Mouse (Mus musculus): Measurements from ENCODE around the gene Cib2.

Gene Cib2

DNA sequence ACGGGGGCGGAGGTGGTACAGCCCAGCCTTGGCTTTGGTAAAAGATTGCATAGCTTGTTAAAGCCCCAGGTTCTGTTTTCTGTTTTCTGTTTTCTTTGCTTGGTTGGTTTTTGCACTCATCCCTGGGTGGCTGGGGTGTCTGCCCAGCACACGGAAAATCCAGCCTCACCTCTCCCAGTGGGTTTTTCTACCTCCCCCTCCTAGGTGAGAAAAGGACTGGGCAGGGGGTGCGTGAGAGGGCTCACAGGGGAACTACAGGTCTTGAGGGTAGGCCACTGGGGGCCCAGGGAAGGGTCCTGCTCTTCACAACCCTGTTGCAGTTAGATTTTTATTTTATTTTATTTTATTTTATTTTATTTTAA, 15.1 kb downstream of the Cib2 start:
- DNase-seq (ENCODE audit: low spot score) = no peak

DNA sequence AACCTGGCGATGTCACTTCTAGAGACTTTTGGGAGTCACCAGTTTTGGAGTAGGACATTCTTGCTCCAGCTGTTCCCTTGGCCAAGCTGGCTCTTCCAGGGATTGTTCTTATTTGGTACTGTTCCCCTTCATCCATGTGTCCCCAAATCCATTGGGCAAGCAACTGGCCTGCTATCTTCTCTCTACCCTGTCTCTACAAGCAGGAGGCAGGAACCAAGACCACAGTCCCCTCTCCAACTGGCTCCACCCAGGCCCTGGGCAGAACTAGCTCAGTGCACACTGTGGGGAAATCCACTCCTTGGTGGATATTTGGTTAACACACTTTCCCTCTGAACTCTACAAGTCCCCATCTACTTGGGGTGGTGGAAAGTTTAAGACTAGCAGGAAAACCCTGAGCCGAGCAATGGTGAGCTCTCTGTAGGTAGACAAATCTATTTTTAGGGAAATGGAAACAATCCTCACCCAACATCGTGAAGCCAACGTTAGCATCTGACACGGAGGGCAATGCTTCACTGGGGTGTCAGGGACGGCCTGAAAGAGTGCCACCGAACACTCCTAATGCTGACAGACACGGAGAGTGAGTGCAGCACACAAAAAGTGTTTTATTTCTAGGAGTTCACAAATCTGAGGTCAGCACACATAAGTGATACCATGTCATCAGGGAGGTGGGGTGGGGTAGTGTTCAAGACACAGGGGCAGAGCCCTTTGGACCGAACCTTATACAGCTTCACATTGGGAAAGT, 15.6 kb downstream of the Cib2 start:
- no peak for DNase-seq (ENCODE audit: low spot score)

DNA sequence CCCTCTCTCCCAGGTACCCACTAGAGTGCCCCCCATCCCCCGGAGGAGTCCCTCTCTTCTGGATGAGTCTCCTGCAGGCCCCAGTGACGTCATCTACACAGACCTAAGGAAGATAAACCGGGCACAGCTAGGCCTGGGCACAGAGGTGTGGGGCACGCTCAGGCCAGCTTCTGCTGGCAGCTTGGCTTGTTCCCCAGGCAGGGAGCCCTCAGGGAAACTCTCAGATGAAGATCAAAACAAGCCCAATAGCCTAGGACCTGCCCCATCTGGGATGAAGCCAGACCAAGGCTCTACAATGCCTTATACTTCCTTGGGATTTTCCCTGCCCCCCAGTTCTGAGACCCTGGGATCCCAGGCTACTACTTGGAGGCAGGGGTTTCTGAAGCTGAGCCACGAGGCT, 19.2 kb downstream of the Cib2 start:
- no peak for DNase-seq (ENCODE audit: low spot score)

DNA sequence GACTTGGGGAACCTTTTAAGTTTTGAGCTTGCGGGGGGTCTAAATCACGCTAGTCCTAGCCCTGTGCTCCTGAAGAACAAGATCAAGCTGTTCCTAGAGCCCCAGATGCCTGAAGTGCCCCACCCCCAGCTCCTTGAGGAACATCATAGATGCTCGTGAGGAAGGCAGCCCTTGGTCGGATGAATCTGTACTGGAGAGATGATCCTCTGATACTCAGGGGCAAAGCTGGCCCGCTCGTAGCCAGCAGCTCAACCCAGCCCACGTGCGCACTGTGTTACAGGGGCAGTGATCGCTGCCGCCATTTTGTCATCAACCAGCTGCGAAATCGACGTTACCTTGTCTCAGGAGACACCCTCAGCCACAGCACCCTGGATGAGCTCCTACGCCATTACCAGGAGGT, 21.3 kb downstream of the Cib2 start, which contains the start of gene Sh2d7:
Gene Sh2d7, plus strand, starts transcription at position 301 of the 400 bp plus-strand sequence.
- no peak for DNase-seq (ENCODE audit: low spot score)

DNA sequence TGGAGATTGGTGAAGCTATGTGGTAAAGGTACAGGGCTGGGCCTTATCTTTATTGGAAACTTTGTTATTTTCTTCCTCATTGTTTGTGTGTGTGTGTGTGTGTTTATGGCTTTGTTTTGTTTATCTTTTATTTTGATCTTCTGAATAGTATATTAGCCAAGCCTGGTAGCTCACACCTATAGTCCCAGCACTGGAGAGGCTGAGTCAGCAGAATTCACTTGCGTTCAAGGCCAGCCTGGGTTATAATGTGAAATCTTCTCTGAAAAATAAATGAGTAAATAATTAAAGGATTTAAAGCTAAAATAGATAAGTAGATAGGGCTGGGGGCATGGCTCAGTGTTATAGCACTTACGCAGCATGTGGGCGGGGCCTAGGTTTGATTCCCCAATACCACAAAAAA, 21.8 kb downstream of the Cib2 start:
- no peak for DNase-seq (ENCODE audit: low spot score)

GRCm38 (mm10) chr9:54537480-54537879, 22.5 kb downstream of the Cib2 start:
- no peak for DNase-seq (ENCODE audit: low spot score)

DNA sequence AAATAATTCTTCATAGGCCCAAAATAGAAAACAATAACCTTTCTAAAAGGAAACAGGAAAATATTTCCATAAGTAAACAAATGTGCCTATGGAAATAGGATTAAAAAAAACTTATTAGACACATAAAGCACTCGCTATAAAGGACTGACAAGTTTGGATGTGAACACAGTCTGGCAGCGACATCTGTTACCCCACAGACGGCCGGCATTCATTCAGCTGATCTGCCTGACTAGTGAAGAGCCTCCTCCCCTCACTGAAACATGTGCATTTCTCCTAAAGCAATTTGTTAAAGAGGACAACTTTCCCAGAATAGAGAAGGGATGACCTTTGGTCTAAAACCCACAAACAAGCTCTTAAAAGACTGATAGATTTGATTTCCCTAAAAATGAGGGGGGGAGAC, 23.0 kb downstream of the Cib2 start:
- DNase-seq (ENCODE audit: low spot score) = no peak

- DNase-seq (ENCODE audit: low spot score) = no peak
Observed at GRCm38 (mm10) chr9:54536236-54536635, 23.8 kb downstream of the Cib2 start.

DNA sequence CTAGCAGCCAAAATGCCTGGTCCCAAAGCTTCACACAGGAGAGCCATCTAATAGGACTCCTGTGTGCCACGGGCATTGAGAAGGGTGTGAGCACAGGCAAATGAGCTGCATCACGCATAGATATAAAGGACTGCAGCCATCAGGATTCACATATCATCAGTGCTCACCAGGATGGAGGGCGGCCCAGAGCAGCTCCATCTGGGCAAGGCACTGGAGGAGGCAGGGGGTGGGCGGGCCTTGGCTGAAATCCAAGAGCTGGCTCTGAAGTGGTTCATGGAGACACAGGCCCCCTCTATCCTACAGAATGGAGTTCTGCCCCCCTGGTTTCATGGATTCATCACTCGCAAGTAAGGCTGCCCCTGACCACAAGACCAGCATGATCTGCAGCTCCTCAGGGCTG, 26.0 kb downstream of the Cib2 start:
- DNase-seq (ENCODE audit: low spot score) = no peak

DNA sequence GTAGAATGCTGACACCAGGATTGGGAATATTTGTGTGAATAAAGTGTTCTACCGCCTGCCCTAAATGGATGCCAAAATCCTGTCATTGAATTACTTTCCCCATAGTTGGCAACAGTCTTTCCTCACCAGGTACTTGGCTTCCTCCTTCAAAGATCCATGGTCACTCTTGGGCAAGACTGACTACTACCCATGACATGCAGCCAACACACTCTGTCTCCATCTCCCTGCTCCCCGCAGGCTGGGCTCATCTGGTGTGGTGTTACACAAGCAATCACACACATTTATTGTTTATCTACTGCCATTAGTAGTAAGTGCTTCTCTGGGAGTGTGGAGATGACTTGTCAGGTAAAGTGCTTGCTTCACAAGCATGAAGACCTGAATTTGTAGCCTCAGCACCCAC, 27.1 kb downstream of the Cib2 start:
- no peak for DNase-seq (ENCODE audit: low spot score)

DNA sequence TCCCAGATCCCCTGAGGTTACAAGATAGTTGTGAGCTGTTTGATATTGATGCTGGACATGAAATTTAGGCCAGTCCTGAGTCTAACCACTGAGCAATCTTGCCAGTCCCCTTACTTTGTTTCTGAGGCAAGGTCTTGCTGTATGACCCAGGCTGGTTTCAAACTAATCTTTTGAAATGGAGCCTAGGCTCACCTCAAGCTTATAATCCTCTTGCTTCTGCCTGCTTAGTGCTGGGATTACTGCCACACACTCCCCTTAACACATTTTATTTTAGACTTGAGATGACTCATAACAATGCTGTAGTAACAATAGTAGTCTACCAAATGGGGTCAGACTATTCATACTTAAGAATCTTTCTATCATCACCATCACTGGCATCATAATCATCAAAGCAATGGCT, 28.6 kb downstream of the Cib2 start:
- DNase-seq (ENCODE audit: low spot score) = no peak

- DNase-seq (ENCODE audit: low spot score) = no peak
Observed at GRCm38 (mm10) chr9:54530836-54531235, 29.2 kb downstream of the Cib2 start.

GRCm38 (mm10) chr9:54529950-54530349, 30.1 kb downstream of the Cib2 start:
- no peak for DNase-seq (ENCODE audit: low spot score)

- DNase-seq (ENCODE audit: low spot score) = no peak
Observed at GRCm38 (mm10) chr9:54527694-54528093, 32.3 kb downstream of the Cib2 start.

GRCm38 (mm10) chr9:54520286-54520685, 39.7 kb downstream of the Cib2 start:
- no peak for DNase-seq (ENCODE audit: low spot score)

- no peak for DNase-seq (ENCODE audit: low spot score)
Observed at GRCm38 (mm10) chr9:54518921-54519320, 41.1 kb downstream of the Cib2 start.

- no peak for DNase-seq (ENCODE audit: low spot score)
Observed at GRCm38 (mm10) chr9:54515991-54516390, 44.0 kb downstream of the Cib2 start.

- DNase-seq (ENCODE audit: low spot score) = peak; percentile 4
Observed at GRCm38 (mm10) chr9:54502873-54503272, 57.1 kb downstream of the Cib2 start.

GRCm38 (mm10) chr9:54502111-54502495, 57.9 kb downstream of the Cib2 start:
- DNase-seq (ENCODE audit: low spot score) = no peak

- peak; percentile 79 for DNase-seq (ENCODE audit: low spot score)
Observed at GRCm38 (mm10) chr9:54501453-54502110, 58.4 kb downstream of the Cib2 start, which contains the start of gene Dmxl2. TSS of gene Dmxl2 (minus strand) at chr9:54501626.

- no peak for DNase-seq (ENCODE audit: low spot score)
Observed at GRCm38 (mm10) chr9:54500832-54501452, 59.1 kb downstream of the Cib2 start.

- no peak for DNase-seq (ENCODE audit: low spot score)
Observed at GRCm38 (mm10) chr9:54499791-54500190, 60.2 kb downstream of the Cib2 start.

DNA sequence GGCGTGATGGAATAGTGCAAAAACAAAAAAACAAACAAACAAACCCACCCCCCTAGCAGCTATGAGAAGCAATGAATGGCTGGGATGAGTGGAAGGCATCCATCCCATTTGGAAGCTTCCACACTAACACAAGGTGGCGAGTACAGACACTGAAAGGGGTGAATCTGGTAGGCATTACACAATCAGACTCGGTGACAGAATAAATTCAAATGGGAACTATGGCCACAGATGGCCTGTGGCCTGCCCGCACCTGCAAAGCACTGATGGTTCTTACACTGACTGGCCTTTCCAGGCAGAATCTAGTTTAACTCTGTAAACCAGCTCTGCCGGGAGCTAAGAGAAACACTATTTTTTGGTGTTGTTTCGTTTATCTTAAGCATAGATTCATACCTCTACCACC, 60.7 kb downstream of the Cib2 start:
- DNase-seq (ENCODE audit: low spot score) = no peak

All from urinary bladder, postnatal 25 days (tissue).